Mouse (Mus musculus) common myeloid progenitor, adult 5-6 weeks (primary cell): ENCODE results near the gene Ksr1. TPM values are rescaled to one million over a fixed set of nuclear protein-coding genes. Genes with fewer than 3 reads are reported as not detected.

Experiments
- ATAC-seq: replicated peaks from 2 replicates; pipeline ENCODE4 v1.8.0; 2016; ENCODE audit warnings: low read depth, mild to moderate bottlenecking, moderate TSS enrichment, inconsistent platforms; ENCODE audit not compliant: poor library complexity, severe bottlenecking
- total RNA-seq: library from RNA; stranded (forward); fragments of 200-1000, 187-1606 nt; gene quantifications from 2 replicates; pipeline ENCODE4 v1.2.3, GENCODE M21; 2017

The Ksr1 gene
- total RNA-seq, 1 experiment from 2014 or later: 7.9 TPM

DNA sequence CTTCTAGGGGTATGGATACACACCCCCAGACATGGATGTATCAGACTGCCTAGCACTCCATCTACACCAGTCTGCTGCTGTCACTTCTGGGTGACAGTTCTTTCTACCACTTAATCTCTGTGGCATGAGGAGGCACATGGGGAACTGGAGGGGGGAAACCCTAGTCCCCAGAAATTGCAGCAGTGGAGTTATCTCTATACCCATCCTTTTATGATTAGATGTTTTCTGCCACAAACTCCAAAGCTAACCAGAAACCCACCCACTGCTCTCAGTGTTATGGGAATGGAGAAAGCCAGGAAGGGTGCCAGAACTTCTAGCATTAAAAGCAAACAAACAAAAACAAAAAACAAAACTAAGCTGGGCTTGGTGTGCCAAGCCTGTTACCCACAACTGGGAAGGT is 92.8 kb downstream of the Ksr1 start:
- ATAC-seq: no peak

DNA sequence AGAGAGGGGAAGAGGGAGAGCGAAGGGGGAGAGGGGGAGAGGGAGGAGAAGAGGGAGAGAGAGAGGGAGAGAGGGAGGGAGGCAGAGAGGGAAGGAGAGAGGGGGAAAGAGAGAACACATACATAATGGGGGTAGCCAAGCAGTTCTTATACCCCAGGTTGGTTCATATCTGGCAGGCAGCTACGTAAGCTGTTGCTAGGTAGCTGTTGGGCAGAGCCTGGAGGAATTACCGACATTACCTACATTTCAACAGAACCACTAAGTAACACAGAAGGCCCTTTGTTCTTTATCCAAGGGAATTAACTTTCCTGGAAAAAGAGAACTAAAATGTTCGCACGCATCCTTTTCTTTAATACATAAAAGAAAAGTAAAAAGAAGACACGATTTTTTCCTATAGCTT is 93.4 kb downstream of the Ksr1 start:
- ATAC-seq: no peak

DNA sequence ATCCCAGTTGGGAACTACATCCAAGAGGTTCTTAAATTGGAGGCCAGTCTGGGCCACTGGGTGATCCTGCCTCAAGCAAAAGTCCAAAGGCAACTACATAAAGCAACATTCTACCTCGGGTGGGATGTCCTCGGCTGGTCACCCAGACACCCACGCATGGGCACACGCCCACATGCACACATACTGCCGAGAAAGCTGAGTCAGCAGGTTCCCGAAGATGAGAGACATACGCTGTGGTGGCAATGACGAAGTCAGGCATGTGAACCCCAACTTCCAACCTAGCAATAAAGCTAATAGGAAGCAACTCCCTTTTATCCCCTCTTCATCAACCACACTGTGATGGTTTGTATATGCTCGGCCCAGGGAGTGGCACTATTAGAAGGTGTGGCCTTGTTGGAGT is 94.7 kb downstream of the Ksr1 start:
- ATAC-seq: peak; percentile 10

DNA sequence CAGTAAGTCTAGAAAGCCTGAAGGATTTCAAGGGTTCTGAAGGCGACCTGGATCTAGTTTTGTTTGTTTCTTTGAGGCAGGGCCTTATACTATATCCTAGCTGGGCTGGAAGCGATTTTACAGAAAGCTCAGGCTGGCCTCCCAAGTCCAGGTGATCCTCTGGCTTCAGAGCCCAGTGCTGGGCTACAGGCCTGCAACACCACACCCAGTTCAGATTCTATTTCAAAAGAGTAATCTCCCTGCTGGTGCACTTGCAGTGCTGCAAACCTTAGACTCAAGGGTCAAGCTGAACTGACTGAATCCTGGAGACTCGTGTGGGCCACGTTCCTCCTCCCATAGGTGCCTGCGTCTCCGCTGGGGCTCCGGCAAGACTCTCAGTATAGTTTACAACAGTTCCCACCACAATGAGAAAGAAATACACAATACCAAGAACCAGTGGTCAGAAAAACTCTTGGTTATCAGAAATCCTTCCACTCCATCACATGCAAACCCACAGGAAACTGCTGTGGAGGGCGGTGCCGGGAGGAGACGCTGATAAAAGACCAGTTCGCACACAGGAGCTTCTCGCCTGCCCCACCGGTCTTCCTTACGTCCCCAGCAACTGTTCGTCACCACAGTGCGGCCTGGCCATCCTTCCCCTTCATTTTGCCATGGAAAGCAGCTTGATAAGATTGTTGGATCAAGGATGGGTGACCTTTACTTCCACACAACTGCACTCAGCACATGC is 95.3 kb downstream of the Ksr1 start:
- ATAC-seq: peak; percentile 82

DNA sequence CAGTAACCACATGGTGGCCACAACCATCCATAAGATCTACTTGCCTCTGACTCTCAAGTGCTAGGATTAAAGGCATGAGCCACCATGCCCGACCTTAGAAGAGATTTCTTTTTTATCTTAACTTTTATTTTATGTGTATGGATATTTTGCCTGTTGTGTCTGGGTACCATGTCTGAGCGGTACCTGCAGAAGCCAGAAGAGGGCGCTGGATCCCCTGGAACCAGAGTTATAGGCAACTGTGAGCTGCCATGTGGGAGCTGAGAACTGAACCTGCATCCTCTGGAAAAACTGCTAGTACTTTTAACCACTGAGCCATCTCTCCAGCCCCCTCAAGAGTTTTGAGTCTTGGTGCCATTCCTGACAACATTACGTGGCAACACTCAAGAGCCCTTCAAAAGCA is 97.3 kb downstream of the Ksr1 start:
- ATAC-seq: no peak

DNA sequence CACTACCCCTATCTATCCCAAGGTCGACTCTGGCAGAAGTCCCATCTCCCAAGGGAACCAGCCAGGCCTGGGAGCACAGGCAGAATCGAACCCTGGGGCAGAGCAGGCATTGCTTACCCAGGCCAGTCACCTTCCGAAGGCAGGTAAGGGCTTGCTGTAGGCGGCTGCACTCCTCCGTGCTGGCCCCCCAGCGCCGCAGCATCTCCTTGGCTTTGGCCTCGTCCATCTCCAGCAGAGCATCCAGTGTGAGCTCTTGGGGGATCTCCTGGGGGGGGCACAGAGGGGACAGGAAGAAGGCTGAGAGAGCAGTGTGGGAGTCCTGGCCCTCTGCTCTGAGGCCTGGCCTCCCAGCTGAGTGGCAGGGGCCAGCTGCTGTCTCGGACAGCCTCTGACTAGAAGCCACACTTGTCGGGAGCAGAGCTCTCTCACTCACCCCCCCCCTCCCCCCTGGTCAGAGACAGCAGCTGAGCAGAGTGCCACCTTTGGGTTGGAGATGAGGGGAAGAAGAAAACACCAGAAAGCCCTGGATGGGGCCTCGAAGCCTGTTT is 99.0 kb downstream of the Ksr1 start:
- ATAC-seq: no peak

DNA sequence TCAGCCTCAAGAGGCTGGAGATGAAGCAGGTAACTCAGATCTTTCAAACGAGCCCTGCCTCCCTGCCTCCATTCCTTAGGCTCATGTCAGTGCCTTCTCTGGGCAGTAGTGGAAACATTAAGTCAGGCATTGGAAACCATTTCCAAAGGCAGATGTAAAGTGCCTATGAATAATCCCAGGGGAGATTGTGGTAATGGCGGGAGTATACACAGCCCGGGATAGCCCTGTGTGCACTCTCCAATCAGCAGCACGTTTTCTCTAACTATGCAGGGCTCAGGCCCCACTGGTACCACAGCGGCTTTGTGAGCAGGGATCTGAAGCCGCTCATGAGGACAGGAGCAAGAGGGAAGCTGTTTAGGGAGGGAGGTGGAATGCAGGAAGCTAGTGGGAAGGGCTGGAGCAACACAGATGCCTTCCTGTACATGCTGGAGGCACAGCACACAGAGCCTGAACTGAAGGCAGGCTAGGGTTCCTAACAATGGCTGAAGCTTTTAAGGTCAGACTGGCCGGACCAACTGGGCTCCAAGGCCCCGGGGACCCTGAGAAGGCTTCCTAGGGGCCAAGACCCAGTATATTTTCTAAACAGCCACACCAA is 99.5 kb downstream of the Ksr1 start:
- no peak for ATAC-seq

DNA sequence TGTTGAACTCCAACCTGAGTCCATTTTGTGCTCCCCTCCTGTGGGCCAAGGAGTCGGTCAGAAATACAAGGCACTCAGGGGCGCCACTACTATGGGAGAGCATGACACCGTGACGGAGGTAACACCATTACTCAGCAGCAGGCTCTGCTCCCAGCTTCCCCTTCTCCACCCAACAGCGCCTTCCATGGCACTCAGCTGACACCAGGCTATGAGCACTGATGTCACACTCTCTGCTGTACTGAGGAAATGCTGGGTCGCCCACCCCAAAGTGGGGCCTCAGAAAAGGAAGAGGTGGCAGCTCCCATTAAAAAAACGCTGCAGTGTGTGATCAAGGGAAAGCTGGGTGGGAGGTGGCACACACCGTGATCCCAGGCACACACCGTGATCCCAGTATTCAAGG is 101.0 kb downstream of the Ksr1 start:
- ATAC-seq: peak; percentile 56

DNA sequence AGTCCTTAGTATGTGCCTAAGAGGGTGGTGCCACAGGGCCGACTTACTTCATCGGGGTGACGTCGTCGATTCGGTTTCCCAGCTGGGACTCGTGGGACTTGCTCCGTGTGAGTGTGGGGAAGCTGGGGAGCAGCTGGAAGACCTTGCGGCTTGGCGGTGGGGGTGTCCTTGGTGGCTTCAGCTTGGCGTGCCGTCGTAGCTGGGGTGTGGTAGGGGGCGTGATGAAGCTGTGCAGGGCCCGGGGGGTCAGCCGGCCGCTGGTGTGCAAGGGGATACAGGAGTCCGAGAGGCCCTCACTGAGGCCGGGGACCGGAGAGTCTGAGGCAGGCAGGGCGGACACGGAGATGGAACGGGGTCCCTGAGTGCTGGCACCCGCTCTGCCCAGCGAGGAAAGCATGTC is 101.4 kb downstream of the Ksr1 start:
- no peak for ATAC-seq

DNA sequence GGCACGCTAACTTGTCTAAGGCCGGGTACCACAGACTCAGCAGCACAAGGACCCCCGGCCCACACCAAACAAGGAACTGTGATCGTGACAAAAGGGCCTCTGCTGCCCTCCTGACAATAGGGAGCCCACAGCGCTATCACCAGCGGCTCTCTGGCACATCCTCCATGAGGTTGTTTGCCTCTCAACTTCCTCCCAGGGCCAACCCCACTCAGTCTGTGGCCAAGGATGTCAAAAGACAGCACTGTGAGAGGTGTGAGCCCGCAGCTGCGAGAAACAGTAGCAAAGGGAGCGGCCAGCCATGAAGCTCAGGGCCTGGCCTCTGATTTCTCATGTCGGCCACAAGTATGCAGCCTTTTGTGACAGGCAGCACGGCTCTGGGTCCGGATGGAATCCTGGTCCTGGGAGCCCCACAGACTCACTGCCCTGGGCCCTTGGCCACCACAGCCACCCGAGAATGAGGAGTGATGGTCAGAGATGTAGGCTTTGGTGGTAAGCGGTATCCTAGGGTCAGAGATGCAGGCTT is 104.2 kb downstream of the Ksr1 start:
- peak; percentile 82 for ATAC-seq

DNA sequence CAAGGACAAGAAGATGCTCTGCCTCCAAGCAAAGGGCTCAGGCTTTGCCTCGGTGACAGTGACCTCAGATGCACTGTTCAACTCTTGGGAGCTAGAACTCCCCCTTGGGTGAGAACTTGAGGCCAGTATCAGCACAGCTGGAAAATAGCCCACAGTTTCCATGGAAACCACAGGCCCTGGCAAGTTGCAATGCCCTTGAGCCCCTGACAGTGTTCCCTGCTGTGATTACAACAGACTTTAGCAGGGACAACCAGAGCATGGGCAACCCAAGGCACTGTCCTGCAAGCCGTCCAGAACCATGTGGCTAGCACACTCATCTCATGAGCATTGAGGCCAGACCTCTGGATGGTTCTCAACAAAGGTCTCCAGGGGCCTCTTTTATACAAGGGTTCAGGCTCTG is 106.7 kb downstream of the Ksr1 start:
- ATAC-seq: no peak

DNA sequence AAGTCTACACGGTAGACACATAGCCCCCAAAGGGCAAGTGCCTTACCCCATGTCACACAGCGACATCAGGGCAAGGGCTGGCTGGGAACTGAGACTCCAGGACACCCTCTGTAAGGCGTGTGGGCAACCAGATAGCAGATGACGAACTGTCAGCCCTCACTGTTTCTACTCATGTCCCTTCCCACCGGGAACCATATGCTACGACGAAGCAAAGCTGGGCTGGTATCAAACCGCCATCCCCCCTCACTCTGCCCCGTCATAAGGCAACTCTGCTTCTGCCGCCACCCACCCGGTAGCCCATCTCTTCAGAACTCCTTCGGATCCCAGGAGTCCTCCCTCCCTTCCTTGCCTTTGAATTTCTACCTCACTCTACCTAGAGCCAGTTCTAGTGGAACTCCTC is 108.7 kb downstream of the Ksr1 start:
- ATAC-seq: no peak

DNA sequence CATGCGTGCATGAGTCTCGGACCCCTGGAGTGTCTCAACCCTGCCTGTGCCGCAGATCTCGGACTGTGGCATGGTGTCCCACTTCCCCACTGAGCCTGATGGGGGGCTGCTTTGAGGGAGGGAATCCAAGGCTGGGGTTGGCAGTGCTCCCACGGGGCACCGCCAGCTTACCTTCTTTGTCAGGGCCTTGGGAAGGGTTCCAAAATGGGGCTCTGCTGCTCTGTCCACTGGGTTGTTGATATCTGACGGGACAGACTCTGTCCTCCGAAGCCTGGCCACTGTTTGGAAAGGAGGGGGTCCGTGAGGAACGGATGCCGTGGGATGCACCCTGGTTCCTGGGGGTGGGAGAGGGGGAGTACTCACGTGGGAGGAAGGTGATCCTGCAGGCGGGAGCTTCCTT is 109.9 kb downstream of the Ksr1 start:
- no peak for ATAC-seq

DNA sequence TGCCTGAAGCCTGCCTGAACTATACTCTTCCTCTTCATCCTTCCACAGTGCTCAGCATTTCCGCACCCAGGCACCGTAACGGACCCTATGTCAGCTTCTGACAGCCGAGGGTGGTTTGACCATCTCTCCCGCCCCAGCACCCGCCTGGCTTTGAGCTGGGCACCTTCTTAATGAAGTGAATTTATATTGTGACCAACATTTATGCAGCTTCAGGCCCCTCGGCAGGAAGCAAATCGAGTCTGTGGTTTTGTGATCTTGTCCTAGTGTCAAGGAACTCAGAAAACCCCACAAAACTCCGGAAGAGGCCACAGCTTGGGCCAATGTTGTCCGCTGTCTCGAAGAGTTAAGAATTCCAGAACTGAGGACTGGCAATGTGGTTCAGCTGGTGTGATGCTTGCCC is 112.6 kb downstream of the Ksr1 start:
- peak; percentile 37 for ATAC-seq

DNA sequence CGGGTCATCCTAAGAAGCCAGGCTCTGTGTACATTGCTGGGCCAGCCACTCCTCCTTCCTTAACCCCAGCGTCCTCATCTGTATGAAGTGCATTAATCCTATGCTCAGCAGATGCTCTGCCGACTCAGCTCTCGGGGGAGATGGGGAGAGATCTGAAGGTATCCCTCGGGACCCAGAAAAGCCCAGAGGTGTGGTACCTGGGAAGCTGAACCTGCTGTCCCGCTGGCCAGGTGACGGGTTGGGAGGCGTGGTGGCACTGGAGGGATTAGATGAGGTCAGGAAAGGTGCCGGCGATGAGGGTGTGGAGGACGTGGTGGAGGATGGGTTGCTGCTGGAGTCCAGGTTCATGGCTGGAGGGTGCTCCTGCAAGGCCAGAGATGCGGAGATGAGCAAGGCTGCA is 113.2 kb downstream of the Ksr1 start:
- no peak for ATAC-seq

DNA sequence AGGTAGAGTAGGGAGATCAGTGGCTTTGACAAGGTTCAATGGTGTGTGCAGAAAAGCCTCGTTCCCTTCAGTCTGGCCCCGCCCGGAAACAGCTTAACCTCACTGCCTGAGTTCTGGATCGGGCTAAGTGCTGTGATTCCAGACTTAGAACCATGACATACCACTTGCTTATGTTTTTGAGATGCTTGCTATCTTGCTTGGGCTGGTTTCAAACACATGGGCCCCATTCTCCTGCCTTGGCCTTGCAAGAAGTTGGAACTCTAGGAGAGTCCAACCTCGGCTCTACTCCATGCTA is 114.8 kb downstream of the Ksr1 start:
- no peak for ATAC-seq

DNA sequence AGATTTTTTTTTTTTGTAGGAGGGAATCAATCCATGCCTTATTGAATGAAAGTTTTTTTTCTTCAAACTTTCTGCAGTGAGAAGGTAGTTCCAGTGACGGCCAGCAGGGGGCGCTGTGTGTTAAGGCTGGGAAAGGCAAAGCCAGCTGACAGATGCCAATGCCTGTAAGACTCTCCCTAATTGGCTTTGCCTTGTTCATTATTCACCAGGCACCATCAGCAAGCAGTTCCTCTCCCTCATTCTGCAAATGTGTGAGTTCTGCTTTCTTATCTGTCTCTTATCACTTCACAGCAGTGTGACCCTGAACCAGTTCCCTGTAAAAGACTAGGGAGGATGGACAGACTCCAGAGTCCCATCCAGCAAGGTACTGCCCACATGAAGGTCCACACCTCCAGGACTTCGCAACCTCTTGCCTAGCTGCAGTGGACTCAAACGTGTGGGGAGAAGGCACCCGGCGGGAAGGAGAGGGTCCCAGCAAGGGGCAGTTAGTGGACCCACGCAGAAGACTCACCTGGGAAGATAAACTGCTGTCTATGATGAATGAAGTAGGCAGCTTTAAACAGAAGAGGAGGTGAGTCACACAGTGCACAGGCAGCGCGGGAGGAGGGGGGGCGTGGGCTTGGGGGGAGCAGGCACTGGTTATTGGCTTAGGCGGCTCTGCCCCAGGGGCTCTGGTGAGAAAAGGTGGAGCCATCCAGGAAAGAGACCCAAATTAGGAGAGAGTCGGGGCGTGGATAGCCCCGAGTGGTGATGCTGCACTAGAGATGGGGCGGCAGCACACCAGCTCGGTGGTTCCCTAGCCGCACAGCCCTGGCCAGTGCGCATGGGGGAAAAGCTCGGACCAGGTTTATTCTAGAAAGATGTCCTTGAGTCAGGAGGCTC is 115.4 kb downstream of the Ksr1 start:
- peak; percentile 74 for ATAC-seq

DNA sequence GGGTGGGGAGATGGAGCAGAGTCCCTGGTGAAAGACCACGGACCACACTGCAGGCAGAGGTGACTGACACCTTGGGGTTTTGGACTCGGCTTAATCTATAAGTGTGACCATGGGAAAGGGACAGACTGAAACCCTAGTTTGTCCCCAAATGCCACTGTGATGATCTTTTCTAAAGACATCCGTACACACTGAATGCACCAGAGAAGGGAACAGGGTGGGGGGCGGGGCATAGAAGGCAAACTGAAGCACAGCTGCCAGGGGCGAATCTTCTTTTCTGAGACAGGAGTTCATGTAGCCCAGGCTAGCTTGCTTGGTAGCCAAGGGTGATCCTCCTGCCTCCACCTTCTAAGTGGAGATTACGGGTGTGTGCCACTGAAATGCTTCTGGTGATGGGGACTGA is 122.5 kb downstream of the Ksr1 start:
- peak; percentile 13; the same call in 1 of the 2 replicates for ATAC-seq

DNA sequence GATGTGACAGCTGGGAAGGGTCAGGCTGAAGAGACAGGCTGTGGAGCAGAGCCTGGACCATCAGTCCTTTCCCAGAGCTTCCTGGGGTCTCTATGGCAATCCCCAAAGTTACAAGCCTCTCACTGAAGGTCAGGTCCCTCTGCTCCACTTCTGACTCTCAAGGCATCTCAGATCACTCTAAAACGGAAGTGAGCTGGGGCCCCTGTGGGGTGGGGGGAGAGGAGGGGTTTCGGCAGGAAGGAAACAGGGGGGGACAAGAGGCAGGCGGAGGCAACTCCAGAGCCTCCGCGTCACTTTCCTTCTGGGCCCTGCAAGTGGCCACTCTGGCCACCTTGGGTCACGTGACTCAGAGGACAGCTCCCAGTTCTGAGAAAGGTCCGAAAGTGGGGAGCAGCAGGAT is 122.9 kb downstream of the Ksr1 start:
- ATAC-seq: peak; percentile 69

DNA sequence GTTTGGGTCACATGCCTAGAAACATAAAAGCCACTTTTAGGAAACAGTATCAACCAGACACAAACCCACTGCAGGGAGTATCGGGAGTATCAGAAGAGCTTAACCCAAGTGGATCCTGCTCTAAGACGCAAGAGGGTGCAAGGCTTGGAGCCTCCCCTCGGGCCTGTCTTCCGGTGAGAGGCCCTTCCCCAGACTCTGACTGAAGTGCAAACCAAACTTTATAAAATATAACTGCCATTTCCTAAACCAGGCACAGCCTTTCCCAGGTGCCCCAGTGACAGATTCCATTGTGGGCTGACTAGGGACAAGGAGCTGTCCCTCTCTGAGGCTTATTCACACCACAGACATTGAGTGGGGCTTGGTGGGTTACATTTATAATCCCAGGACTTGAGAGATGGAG is 123.4 kb downstream of the Ksr1 start:
- no peak for ATAC-seq

DNA sequence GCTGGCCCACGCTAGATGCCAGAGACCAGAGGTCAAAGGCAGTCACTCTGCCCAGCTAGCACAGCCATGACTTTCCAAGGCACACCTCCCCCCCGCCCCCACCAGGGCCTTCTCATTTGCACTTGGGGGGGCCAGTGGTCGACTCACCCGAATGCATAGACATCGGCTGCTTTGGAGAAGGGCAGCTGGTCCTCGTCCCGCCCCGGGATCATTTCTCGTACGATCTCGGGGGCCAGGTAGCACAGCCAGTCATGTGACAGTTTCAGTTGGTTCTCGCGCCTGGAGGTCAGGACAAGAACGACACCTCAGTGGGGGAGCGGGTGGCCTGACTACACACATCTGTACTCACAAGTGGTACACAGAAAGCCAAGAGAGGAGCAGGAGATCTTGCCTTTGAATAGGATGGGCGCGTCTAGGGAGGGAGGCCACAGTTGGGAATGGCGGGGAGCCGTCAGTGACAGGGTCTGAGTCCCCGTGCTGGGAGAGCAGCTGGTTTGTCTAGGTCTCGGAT is 125.6 kb downstream of the Ksr1 start:
- ATAC-seq: no peak
